Mouse (Mus musculus): Measurements from ENCODE around the gene Pbxip1. TPM values are rescaled to one million over a fixed set of nuclear protein-coding genes. Genes with fewer than 3 reads are reported as not detected.
"Not testable (repeated sequence)": the region's sequence is repeated elsewhere in the genome, so short reads cannot be mapped to it uniquely, and the experiment has no call there.

Pbxip1 gene
- polyA plus RNA-seq, 1 experiment from 2014 or later = 51.7 TPM

- H3K9me3 ChIP-seq (ENCODE audit: low read length); ATAC-seq (ENCODE audit: low FRiP score, low TSS enrichment); H3K9ac ChIP-seq (replicated peaks; ENCODE audit: low read length); H3K27me3 ChIP-seq (ENCODE audit: insufficient read depth, low read length); H3K4me3 ChIP-seq (ENCODE audit: low read length); H3K4me2 ChIP-seq (replicated peaks; ENCODE audit: low read depth, low read length); H3K27ac ChIP-seq (ENCODE audit: low read length): not testable (repeated sequence)
- WGBS = 85% methylated on average over 7 of the region's 7 CpGs
- Histone ChIP-seq H3K36me3 (ENCODE audit: insufficient read depth, low read length) (peaks cover 48% of the 10 kb centered on the region), H3K4me1 (ENCODE audit: insufficient read depth, low read length) (peaks cover 19% of the 10 kb centered on the region)
Measured at GRCm38 (mm10) chr3:89429021-89429420, 7.5 kb upstream of the Pbxip1 start.

GRCm38 (mm10) chr3:89430171-89431159, 6.0 kb upstream of the Pbxip1 start, which contains the start of gene Pygo2:
Gene Pygo2, plus strand, starts transcription at chr3:89430214.
- no peaks in the 10 kb centered on the region for H3K9me3 ChIP-seq (ENCODE audit: low read length)
- H3K4me2 ChIP-seq (replicated peaks; ENCODE audit: low read depth, low read length) = peak within 1 kb of the TSS; percentile 67
- whole genome bisulfite sequencing = 2% methylated on average over 62 of the region's 68 CpGs
- peak within 1 kb of the TSS; percentile 95 for H3K9ac ChIP-seq (replicated peaks; ENCODE audit: low read length)
- peaks cover 11% of the 10 kb centered on the region for H3K4me1 ChIP-seq (ENCODE audit: insufficient read depth, low read length)
- peak within 1 kb of the TSS; percentile 78 for H3K4me3 ChIP-seq (ENCODE audit: low read length)
- H3K27ac ChIP-seq (ENCODE audit: low read length) = peak within 1 kb of the TSS; percentile 88
- peaks cover 42% of the 10 kb centered on the region for H3K36me3 ChIP-seq (ENCODE audit: insufficient read depth, low read length)
- peak; percentile 98 for ATAC-seq (ENCODE audit: low FRiP score, low TSS enrichment)
- H3K27me3 ChIP-seq (ENCODE audit: insufficient read depth, low read length) = no peaks in the 10 kb centered on the region

- no peak overlapping the region for H3K4me2 ChIP-seq (replicated peaks; ENCODE audit: low read depth, low read length)
- no peaks in the 10 kb centered on the region for H3K27me3 ChIP-seq (ENCODE audit: insufficient read depth, low read length)
- H3K9ac ChIP-seq (replicated peaks; ENCODE audit: low read length) = no peak overlapping the region
- H3K36me3 ChIP-seq (ENCODE audit: insufficient read depth, low read length) = peaks cover 24% of the 10 kb centered on the region
- no peak for ATAC-seq (ENCODE audit: low FRiP score, low TSS enrichment)
- H3K4me1 ChIP-seq (ENCODE audit: insufficient read depth, low read length) = peaks cover 25% of the 10 kb centered on the region
- WGBS = 90% methylated on average over 8 of the region's 8 CpGs
- no peak overlapping the region for H3K27ac ChIP-seq (ENCODE audit: low read length)
- H3K9me3 ChIP-seq (ENCODE audit: low read length) = no peaks in the 10 kb centered on the region
- no peak overlapping the region for H3K4me3 ChIP-seq (ENCODE audit: low read length)
Measured at GRCm38 (mm10) chr3:89432606-89433005, 3.9 kb upstream of the Pbxip1 start.

- H3K27me3 ChIP-seq (ENCODE audit: insufficient read depth, low read length) = no peaks in the 10 kb centered on the region
- ATAC-seq (ENCODE audit: low FRiP score, low TSS enrichment) = no peak
- no peaks in the 10 kb centered on the region for H3K9me3 ChIP-seq (ENCODE audit: low read length)
- peaks cover 19% of the 10 kb centered on the region for H3K36me3 ChIP-seq (ENCODE audit: insufficient read depth, low read length)
- no peak overlapping the region for H3K4me2 ChIP-seq (replicated peaks; ENCODE audit: low read depth, low read length)
- WGBS = 82% methylated on average over 11 of the region's 11 CpGs
- H3K4me3 ChIP-seq (ENCODE audit: low read length) = no peak overlapping the region
- no peak overlapping the region for H3K27ac ChIP-seq (ENCODE audit: low read length)
- no peak overlapping the region for H3K9ac ChIP-seq (replicated peaks; ENCODE audit: low read length)
- peaks cover 25% of the 10 kb centered on the region for H3K4me1 ChIP-seq (ENCODE audit: insufficient read depth, low read length)
Measured at GRCm38 (mm10) chr3:89434532-89434931, 2.0 kb upstream of the Pbxip1 start.

GRCm38 (mm10) chr3:89435041-89435440, 1.5 kb upstream of the Pbxip1 start:
- H3K27me3 ChIP-seq (ENCODE audit: insufficient read depth, low read length) = no peaks in the 10 kb centered on the region
- peaks cover 22% of the 10 kb centered on the region for H3K36me3 ChIP-seq (ENCODE audit: insufficient read depth, low read length)
- H3K9me3 ChIP-seq (ENCODE audit: low read length) = no peaks in the 10 kb centered on the region
- no peak overlapping the region for H3K9ac ChIP-seq (replicated peaks; ENCODE audit: low read length)
- 77% methylated on average over 7 of the region's 7 CpGs for WGBS
- no peak for ATAC-seq (ENCODE audit: low FRiP score, low TSS enrichment)
- no peak overlapping the region for H3K27ac ChIP-seq (ENCODE audit: low read length)
- no peak overlapping the region for H3K4me3 ChIP-seq (ENCODE audit: low read length)
- no peak overlapping the region for H3K4me2 ChIP-seq (replicated peaks; ENCODE audit: low read depth, low read length)
- H3K4me1 ChIP-seq (ENCODE audit: insufficient read depth, low read length) = peaks cover 25% of the 10 kb centered on the region

GRCm38 (mm10) chr3:89437269-89437668, 763 bp downstream of the Pbxip1 start:
- no peaks in the 10 kb centered on the region for H3K9me3 ChIP-seq (ENCODE audit: low read length)
- H3K9ac ChIP-seq (replicated peaks; ENCODE audit: low read length) = peak overlapping the region; percentile 78
- H3K27me3 ChIP-seq (ENCODE audit: insufficient read depth, low read length) = no peaks in the 10 kb centered on the region
- H3K36me3 ChIP-seq (ENCODE audit: insufficient read depth, low read length) = peaks cover 26% of the 10 kb centered on the region
- H3K4me3 ChIP-seq (ENCODE audit: low read length) = peak overlapping the region; percentile 65
- no peak for ATAC-seq (ENCODE audit: low FRiP score, low TSS enrichment)
- 31% methylated on average over 5 of the region's 5 CpGs for WGBS
- peak overlapping the region; percentile 83 for H3K27ac ChIP-seq (ENCODE audit: low read length)
- H3K4me2 ChIP-seq (replicated peaks; ENCODE audit: low read depth, low read length) = peak overlapping the region; percentile 72
- H3K4me1 ChIP-seq (ENCODE audit: insufficient read depth, low read length) = peaks cover 14% of the 10 kb centered on the region

- H3K27ac ChIP-seq (ENCODE audit: low read length) = no peak overlapping the region
Measured at GRCm38 (mm10) chr3:89440691-89441090, 4.2 kb downstream of the Pbxip1 start.

GRCm38 (mm10) chr3:89448720-89449537, 12.4 kb downstream of the Pbxip1 start:
- no peak overlapping the region for H3K4me2 ChIP-seq (replicated peaks; ENCODE audit: low read depth, low read length)
- H3K4me1 ChIP-seq (ENCODE audit: insufficient read depth, low read length) = peaks cover 9% of the 10 kb centered on the region
- H3K4me3 ChIP-seq (ENCODE audit: low read length) = no peak overlapping the region
- peaks cover 5% of the 10 kb centered on the region; the same call in 1 of the 2 replicates for H3K36me3 ChIP-seq (ENCODE audit: insufficient read depth, low read length)
- H3K27me3 ChIP-seq (ENCODE audit: insufficient read depth, low read length) = no peaks in the 10 kb centered on the region
- peak overlapping the region; percentile 56; the same call in 1 of the 2 replicates for H3K27ac ChIP-seq (ENCODE audit: low read length)
- WGBS = 53% methylated on average over 13 of the region's 13 CpGs
- H3K9me3 ChIP-seq (ENCODE audit: low read length) = no peaks in the 10 kb centered on the region
- ATAC-seq (ENCODE audit: low FRiP score, low TSS enrichment) = peak; percentile 75
- no peak overlapping the region for H3K9ac ChIP-seq (replicated peaks; ENCODE audit: low read length)

More at GRCm38 (mm10) chr3:89440691-89441090, 4.2 kb downstream of the Pbxip1 start:
- Histone ChIP-seq H3K27me3 (ENCODE audit: insufficient read depth, low read length) (no peaks in the 10 kb centered on the region), H3K9me3 (ENCODE audit: low read length) (no peaks in the 10 kb centered on the region), H3K4me3 (ENCODE audit: low read length) (no peak overlapping the region), H3K4me2 (replicated peaks; ENCODE audit: low read depth, low read length) (no peak overlapping the region), H3K9ac (replicated peaks; ENCODE audit: low read length) (no peak overlapping the region), H3K4me1 (ENCODE audit: insufficient read depth, low read length) (peaks cover 14% of the 10 kb centered on the region), H3K36me3 (ENCODE audit: insufficient read depth, low read length) (peaks cover 11% of the 10 kb centered on the region; the same call in 1 of the 2 replicates)
- WGBS = 90% methylated on average over 2 of the region's 2 CpGs
- ATAC-seq (ENCODE audit: low FRiP score, low TSS enrichment) = no peak

GRCm38 (mm10) chr3:89449541-89449940, 13.0 kb downstream of the Pbxip1 start:
- no peak overlapping the region for H3K27ac ChIP-seq (ENCODE audit: low read length)
- no peak overlapping the region for H3K4me3 ChIP-seq (ENCODE audit: low read length)
- peaks cover 9% of the 10 kb centered on the region for H3K4me1 ChIP-seq (ENCODE audit: insufficient read depth, low read length)
- H3K27me3 ChIP-seq (ENCODE audit: insufficient read depth, low read length) = no peaks in the 10 kb centered on the region
- no peak overlapping the region for H3K4me2 ChIP-seq (replicated peaks; ENCODE audit: low read depth, low read length)
- H3K9me3 ChIP-seq (ENCODE audit: low read length) = no peaks in the 10 kb centered on the region
- H3K36me3 ChIP-seq (ENCODE audit: insufficient read depth, low read length) = peaks cover 5% of the 10 kb centered on the region; the same call in 1 of the 2 replicates
- WGBS = 47% methylated on average over 7 of the region's 7 CpGs
- no peak overlapping the region for H3K9ac ChIP-seq (replicated peaks; ENCODE audit: low read length)
- ATAC-seq (ENCODE audit: low FRiP score, low TSS enrichment) = peak; percentile 73
